Mouse (Mus musculus) left cerebral cortex, postnatal 10 days (tissue): ENCODE results near the gene Tmcc1. TPM values are rescaled to one million over a fixed set of nuclear protein-coding genes. Genes with fewer than 3 reads are reported as not detected.

Experiments used
- DNase-seq, 2 experiments: peaks; one replicate each; pipeline ENCODE4 v3.0.0; 2021 to 2022; ENCODE audit warnings: low spot score in 2 of 2, mixed read lengths in 1 of 2; ENCODE audit errors: extremely low spot score in 1 of 2
- intact Hi-C: fragments of 180-260 bp; cut with DNase I; formaldehyde crosslinking; loops from one replicate; pipeline ENCODE4 v1.15.1; 2025
- total RNA-seq, 2 experiments: library from RNA; stranded (reverse); gene quantifications; 2 replicates each; pipeline ENCODE4 v1.2.3; 2021

The Tmcc1 gene
- total RNA-seq, 2 experiments from 2014 or later: 55.4 to 57.2 TPM

- intact Hi-C loops: loop anchor here (10.0 kb wide), 1 partner anchor 189 kb away; no protein-coding TSS in a partner anchor
- DNase-seq: peak in 1 of 2 experiments; percentile 20
Measured at GRCm38 (mm10) chr6:116003516-116003915, 189.8 kb downstream of the Tmcc1 start.

DNA sequence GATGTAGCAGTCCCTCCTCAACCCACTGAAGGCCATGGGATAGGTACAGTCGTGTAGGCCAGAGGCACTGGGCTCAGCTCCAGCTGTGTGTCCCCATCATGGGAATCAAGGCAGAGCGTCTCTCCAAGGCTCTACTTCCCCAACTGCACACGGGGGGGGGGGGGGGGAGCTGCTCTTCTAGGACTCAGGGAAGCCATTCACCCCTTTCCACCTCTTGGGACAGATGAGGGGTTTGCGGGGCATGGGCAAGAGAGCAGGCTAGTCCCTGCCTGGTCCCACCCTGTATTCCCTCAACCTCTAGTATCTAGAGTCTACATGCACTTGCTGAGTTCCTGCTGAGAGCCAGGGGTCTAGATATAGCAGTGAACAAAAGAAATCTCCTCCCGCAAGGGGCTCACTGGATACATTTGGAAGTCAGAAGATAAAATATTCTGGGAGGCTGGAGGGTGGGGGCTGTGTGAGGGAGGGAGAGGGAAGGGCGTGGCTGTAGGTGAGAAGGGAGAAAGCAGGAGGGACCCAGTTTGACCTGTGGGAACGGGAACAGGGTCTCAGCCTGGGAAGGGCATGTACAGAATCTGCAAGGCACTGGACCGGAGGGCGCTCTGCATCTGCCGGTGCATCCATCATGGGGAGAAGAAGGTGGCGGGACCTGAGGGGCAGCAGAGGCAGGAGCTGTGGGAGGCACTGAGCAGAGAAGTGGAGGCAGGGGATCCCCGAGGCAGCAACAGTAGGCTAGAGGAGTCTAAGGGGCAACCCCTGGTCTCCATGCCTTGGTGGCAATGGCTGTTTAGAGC, 190.8 kb downstream of the Tmcc1 start:
- DNase-seq: peak in 1 of 2 experiments; percentile 28
- intact Hi-C loops: loop anchor here (10.0 kb wide), 1 partner anchor 188 kb away; no protein-coding TSS in a partner anchor

GRCm38 (mm10) chr6:116000851-116001250, 192.4 kb downstream of the Tmcc1 start:
- peak in 1 of 2 experiments; percentile 14 for DNase-seq
- intact Hi-C loops: loop anchor here (10.0 kb wide), 1 partner anchor 186 kb away; no protein-coding TSS in a partner anchor

GRCm38 (mm10) chr6:115999227-115999626, 194.1 kb downstream of the Tmcc1 start:
- DNase-seq: peak in 1 of 2 experiments; percentile 42
- intact Hi-C loops: no loop called here

DNA sequence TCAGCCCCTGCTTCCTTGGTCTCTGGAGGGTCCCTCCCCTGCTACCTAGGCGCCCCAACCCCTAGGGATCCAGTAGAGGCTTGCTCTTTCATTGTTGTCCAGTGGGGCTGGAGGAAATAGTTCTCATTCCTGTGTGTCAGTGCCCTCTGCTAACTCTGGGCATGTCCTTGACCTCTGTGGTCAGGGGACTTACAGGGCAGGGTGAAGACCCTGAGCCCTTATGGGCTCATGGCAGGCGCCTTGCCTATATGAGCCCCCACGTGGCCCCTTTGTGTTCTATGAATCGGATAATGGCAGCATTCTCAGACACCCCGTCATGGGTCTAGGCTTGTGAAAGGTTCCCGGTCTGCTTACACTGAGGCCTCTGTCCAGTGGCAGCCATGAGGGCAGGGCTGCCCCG, 194.5 kb downstream of the Tmcc1 start:
- no peak for DNase-seq
- intact Hi-C loops: no loop called here

DNA sequence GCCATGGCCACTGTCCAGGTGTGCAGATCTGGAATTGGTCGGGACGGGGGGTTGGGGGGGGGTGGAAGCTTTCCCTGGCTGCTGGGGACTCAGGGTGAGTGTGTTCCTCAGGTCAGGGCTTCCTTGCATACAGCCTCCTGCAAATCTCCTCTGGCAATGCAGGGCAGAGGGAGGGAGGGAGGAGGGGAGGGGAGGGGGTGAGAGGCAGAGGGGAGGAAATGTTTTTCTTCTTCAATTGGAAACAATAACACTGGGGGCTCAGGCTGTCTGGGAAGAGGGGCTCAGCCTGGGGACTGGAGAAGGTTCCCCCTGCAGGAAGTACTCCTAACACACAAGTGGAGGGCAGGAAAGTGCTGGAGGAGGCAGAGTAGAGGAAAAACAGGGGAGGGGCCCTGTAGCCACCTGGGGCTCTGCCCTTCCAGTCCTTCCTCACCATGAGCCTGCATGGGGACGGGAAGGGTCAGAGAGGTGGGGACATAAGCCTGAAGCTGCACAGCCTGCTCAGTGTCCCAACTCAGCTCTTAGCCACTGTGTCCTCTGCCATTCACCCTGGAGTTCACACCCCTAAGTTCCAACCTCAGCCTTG, 195.5 kb downstream of the Tmcc1 start:
- intact Hi-C loops: no loop called here
- DNase-seq: no peak

GRCm38 (mm10) chr6:115996171-115996851, 197.0 kb downstream of the Tmcc1 start:
- intact Hi-C loops: no loop called here
- peak in 1 of 2 experiments; percentile 83 for DNase-seq

GRCm38 (mm10) chr6:115995531-115995941, 197.8 kb downstream of the Tmcc1 start:
- intact Hi-C loops: no loop called here

DNA sequence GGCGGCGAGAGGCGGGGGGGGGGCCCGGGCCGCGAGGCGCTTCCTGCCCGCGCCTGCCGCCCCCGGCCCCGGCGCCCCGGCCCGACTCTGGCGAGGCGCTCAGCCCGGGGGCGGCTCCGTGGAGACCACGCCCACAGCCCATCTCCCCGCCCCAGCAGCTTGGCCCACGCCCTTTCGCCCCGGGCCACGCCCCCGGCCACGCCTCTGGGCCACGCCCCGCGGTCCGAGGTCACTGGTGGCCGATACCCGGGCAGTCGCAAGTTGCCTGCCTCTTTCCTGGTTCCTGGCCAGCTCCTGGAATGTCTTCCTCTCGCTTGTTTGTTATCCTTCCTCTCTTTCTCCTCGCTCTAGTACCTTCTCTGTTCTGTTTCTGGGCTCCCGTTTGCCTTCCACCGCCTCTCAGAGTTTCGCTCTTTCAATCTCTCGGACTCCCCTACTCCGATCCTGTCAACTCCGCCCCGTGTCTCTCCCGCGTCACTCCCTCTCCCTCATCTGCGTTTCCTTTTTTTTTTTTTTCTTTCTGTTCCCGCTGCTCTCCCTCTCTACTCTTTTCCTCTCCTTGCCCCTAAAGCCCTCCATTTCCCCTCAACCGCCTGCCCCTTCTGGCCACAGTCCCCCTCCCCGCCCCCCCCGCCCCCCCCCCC, 198.3 kb downstream of the Tmcc1 start, which contains the start of gene Plxnd1:
Plxnd1 (minus strand) TSS at position 129 of the 644 bp plus-strand sequence.
- intact Hi-C loops: loop anchor here (5.0 kb wide), 1 partner anchor 143 kb away; the partner anchor contains the start of genes Ift122 and Mbd4
- peak; percentile 66 to 92 for DNase-seq

More at GRCm38 (mm10) chr6:115995531-115995941, 197.8 kb downstream of the Tmcc1 start:
- no peak for DNase-seq

DNA sequence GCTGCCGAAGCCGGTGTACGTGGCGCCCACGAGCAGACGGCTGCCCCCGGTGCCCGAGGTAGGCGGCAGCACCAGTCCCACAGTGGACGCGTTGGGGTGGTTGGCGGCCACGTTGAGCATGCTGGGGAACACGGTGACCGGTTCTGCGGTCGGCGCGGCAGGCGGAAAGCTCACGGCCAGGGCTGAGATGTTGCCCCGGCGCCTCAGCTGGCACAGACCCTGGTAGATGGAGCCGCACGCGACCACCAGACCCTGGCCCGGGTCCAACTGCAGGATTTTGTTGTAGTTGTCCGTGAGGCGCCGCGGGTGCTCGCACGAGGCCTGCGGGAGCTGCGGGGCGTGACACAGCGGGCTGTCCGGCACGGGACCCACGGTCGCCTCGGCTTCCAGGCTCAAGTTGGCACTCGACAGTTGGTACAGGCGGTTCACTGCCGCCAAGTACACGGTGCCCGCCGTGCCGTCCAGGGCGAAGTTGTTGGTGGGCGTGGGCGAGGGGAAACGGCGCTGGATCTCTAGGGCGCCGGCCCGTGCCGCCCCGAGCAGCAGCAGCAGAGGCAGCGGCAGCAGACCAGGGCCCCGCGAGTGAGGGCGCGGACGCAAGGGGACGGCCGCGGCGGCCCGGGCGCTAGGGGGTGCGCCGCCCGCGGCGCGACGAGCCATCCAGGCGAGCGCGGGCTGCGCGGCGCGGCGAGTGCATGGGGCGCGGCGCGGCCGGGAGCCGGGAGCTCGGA, 199.0 kb downstream of the Tmcc1 start:
- intact Hi-C loops: loop anchor here (5.0 kb wide), 1 partner anchor 142 kb away; the partner anchor contains the start of genes Ift122 and Mbd4
- DNase-seq: peak in 1 of 2 experiments; percentile 76

DNA sequence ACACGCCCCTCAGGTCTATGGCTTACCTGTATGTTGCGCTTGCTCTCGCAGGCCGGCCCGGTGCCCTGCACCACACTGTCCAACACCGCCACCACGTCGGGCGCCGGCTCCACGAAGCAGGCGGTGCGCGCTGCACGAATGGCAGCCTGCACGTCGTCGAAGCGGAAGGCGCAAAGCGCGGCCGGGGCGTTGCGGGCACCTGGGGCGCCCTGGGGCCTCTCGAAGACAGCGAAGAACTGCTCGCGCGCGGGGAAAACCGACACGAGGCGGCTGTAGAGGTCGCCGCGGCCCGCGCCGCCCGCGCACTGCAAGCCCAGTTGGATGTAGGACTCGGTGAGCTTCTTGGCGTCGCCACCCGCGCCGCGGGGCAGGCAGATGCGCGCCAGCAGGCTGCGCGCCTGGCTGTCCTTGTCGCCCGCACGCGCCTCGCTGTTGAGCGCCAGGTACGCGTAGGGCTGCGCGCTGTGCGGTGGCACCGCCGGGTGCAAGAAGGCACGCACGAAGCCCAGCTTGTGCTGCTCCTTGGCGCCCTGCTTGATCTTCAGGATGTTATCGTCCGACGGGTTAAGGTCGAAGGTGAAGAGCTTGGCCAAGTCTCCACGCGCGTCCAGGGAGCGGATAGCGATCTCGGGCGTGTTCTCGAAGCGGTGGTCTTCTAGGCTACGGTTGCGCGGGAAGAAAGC, 199.7 kb downstream of the Tmcc1 start:
- intact Hi-C loops: loop anchor here (2.0 to 5.0 kb wide), 2 partner anchors 93 to 141 kb away; partner anchors contain the start of genes Ift122 and Mbd4
- no peak for DNase-seq

- intact Hi-C loops: loop anchor here (2.0 to 5.0 kb wide), 2 partner anchors 92 to 141 kb away; partner anchors contain the start of genes Ift122 and Mbd4
- DNase-seq: peak in 1 of 2 experiments; percentile 25
Measured at GRCm38 (mm10) chr6:115992981-115993380, 200.3 kb downstream of the Tmcc1 start.

GRCm38 (mm10) chr6:115991881-115992620, 201.2 kb downstream of the Tmcc1 start:
- DNase-seq: peak in 1 of 2 experiments; percentile 37
- intact Hi-C loops: loop anchor here (2.0 to 5.0 kb wide), 2 partner anchors 91 to 140 kb away; partner anchors contain the start of genes Ift122 and Mbd4

GRCm38 (mm10) chr6:115991108-115991880, 202.0 kb downstream of the Tmcc1 start:
- DNase-seq: peak in 1 of 2 experiments; percentile 83
- intact Hi-C loops: loop anchor here (5.0 kb wide), 1 partner anchor 139 kb away; the partner anchor contains the start of genes Ift122 and Mbd4

- intact Hi-C loops: loop anchor here (5.0 kb wide), 1 partner anchor 138 kb away; the partner anchor contains the start of genes Ift122 and Mbd4
- DNase-seq: no peak
Measured at GRCm38 (mm10) chr6:115990479-115990878, 202.8 kb downstream of the Tmcc1 start.
